Mouse (Mus musculus): ENCODE data around the gene Adssl1. TPM values are rescaled to one million over a fixed set of nuclear protein-coding genes. Genes with fewer than 3 reads are reported as not detected.

Gene Adssl1
- total and polyA plus RNA-seq, 3 experiments: 0.05 TPM; not detected in 2

DNA sequence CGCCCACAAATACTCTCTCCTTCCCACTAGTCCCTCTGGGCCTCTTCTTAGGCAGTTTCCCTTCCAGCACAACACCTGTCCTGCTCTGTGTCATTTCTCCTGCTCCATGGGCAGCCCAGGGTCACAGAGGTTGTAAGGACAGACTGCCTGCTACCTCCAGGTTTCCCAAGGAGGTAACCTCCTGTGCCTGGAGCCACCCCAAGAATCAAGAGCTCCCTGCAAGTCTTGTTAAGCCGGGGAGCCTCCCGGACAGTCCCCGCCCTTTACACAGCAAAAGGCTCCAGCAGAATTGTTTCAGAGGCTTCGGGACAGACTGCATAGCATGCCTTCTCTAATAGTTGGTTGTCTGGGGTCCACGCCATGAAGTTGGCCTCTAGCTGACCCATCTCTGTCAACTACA, 6.6 kb downstream of the Adssl1 start:
- ATAC-seq (ENCODE audit: extremely low read depth, insufficient number of reproducible peaks, low FRiP score, poor library complexity, severe bottlenecking) (no peak), DNase-seq (ENCODE audit: low spot score) (no peak)
- H3K4me1 ChIP-seq (ENCODE audit: insufficient read depth, low read depth, low read length): peaks cover 11% of the 10 kb centered on the region
- H3K36me3 ChIP-seq (replicated peaks): no peaks in the 10 kb centered on the region
- H3K27me3 ChIP-seq (ENCODE audit: insufficient read depth, low read length): peaks cover 44% of the 10 kb centered on the region
- no peak overlapping the region for H3K4me3 ChIP-seq (ENCODE audit: low read depth, low read length)
- no peak for TF ChIP-seq GATA2 (IDR thresholded peaks at IDR 0.05; ENCODE audit: borderline replicate concordance, low read depth, low read length)
- TF ChIP-seq GATA1 (IDR thresholded peaks at IDR 0.05; ENCODE audit: borderline replicate concordance, low read length): no peak
- TF ChIP-seq CTCF (IDR thresholded peaks at IDR 0.05; ENCODE audit: low read depth, low read length): no peak
- no peak for TF ChIP-seq TAL1 (conservative IDR thresholded peaks at IDR 0.05; ENCODE audit: low read depth, low read length)
- no peak for TF ChIP-seq POLR2AphosphoS5 (IDR thresholded peaks at IDR 0.05; ENCODE audit: insufficient replicate concordance, low read depth, low read length)
- H3K9me3 ChIP-seq (replicated peaks): no peaks in the 10 kb centered on the region

DNA sequence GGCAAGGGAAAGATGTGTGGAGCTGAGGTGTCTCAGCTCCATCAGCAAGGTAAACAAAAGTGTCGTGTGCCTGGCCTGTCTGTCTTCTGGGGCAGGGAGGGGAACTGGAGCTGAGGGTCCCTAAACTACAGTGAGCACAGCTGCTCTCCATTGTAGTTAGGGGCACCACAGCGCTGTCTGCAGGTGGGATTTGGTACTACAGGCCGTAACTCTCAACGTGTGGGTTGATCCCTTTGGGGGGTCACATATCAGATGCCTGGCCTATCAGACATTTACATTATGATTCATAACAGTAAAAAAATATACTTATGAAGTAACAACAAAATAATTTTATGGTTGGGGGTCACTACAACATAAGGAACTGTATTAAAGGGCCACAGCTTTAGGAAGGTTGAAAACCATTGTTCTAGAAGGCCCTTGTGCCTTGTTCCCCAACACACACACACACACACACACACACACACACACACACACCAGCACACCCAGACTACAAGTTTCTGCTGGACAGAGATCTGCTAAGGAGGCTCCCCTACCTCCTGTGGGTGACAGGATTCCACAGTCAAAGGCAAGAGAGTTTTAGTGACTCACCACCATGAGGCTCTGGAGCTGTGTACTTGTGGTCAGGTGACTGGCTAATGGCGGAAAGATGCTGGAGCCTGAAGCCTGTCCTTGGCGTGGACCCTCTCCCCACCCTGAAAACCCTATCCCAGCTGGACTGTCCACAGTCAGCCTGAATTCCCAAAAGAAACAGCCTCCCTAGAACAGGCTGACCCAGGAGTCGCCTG, 7.4 kb downstream of the Adssl1 start:
- no peak for TF ChIP-seq POLR2AphosphoS5 (IDR thresholded peaks at IDR 0.05; ENCODE audit: insufficient replicate concordance, low read depth, low read length)
- no peak for TF ChIP-seq TAL1 (conservative IDR thresholded peaks at IDR 0.05; ENCODE audit: low read depth, low read length)
- peak; percentile 93 for TF ChIP-seq CTCF (IDR thresholded peaks at IDR 0.05; ENCODE audit: low read depth, low read length)
- no peak overlapping the region for H3K4me3 ChIP-seq (ENCODE audit: low read depth, low read length)
- H3K36me3 ChIP-seq (replicated peaks): no peaks in the 10 kb centered on the region
- no peaks in the 10 kb centered on the region for H3K9me3 ChIP-seq (replicated peaks)
- no peak for DNase-seq (ENCODE audit: low spot score)
- peaks cover 11% of the 10 kb centered on the region for H3K4me1 ChIP-seq (ENCODE audit: insufficient read depth, low read depth, low read length)
- H3K27me3 ChIP-seq (ENCODE audit: insufficient read depth, low read length): peaks cover 43% of the 10 kb centered on the region
- ATAC-seq (ENCODE audit: extremely low read depth, insufficient number of reproducible peaks, low FRiP score, poor library complexity, severe bottlenecking): no peak

DNA sequence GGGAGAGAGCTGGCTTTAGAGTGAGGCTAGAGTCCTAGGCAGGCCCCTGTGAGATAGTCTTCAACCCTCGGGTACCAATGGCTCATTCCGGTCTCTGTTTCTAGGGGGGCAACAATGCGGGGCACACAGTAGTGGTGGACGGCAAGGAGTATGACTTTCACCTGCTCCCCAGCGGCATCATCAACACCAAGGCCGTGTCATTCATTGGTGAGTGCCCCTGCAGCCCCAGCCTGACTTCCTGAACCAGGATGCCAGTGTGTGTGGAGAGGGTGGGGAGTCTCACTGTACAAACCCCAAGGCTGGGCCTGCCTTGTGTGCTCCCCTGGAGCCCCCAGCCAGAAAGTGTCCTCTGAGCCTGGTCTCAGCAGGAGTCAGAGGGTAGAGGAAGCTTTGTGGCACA, 8.4 kb downstream of the Adssl1 start:
- Histone ChIP-seq H3K4me3 (ENCODE audit: low read depth, low read length) (no peak overlapping the region), H3K36me3 (replicated peaks) (no peaks in the 10 kb centered on the region), H3K9me3 (replicated peaks) (no peaks in the 10 kb centered on the region), H3K4me1 (ENCODE audit: insufficient read depth, low read depth, low read length) (peaks cover 12% of the 10 kb centered on the region), H3K27me3 (ENCODE audit: insufficient read depth, low read length) (peaks cover 42% of the 10 kb centered on the region)
- DNase-seq (ENCODE audit: low spot score): no peak
- no peak for ATAC-seq (ENCODE audit: extremely low read depth, insufficient number of reproducible peaks, low FRiP score, poor library complexity, severe bottlenecking)
- TF ChIP-seq TAL1 (conservative IDR thresholded peaks at IDR 0.05; ENCODE audit: low read depth, low read length) (no peak), GATA1 (IDR thresholded peaks at IDR 0.05; ENCODE audit: borderline replicate concordance, low read length) (no peak), CTCF (IDR thresholded peaks at IDR 0.05; ENCODE audit: low read depth, low read length) (no peak), GATA2 (IDR thresholded peaks at IDR 0.05; ENCODE audit: borderline replicate concordance, low read depth, low read length) (no peak), POLR2AphosphoS5 (IDR thresholded peaks at IDR 0.05; ENCODE audit: insufficient replicate concordance, low read depth, low read length) (no peak)

DNA sequence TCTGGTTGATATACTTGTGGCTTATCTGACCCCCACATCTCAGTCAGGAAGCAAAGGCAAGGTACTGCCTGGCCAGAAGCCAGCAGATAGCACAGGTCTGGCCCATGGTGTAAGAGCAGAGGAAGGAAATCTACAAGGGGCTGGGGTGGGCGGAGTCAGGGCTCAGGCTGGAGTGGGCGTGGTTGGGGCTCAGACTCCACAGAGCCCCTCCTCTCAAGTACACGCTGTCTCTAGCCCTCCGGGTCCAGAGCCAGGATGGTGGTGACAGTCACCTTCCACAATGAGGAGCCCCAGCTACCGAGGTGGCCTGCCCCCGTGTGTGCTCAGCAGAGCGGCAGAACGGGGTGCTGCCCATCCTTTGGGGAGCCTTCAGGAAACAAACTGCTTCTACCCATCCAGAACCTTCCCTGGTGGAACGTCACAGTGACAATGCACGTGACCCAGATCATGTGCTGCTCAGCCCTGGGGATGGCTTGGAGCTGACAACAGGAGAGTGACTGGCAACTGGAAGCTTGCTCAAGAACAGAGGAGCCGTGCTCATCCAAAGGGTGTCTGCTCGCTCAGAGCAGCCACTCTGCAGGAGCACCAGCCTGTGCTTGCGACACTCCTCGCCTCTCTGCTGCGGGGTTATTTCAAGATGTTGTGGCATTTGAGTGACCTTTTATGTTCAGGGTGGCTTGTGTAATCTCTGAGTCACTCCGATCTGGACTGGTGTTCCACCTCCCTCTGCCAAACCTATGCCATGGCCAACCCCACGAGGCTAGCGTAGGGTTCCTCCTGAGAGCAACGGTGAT, 9.3 kb downstream of the Adssl1 start:
- DNase-seq (ENCODE audit: low spot score) (no peak), ATAC-seq (ENCODE audit: extremely low read depth, insufficient number of reproducible peaks, low FRiP score, poor library complexity, severe bottlenecking) (peak; percentile 54)
- Histone ChIP-seq H3K27me3 (ENCODE audit: insufficient read depth, low read length) (peaks cover 46% of the 10 kb centered on the region), H3K4me3 (ENCODE audit: low read depth, low read length) (no peak overlapping the region), H3K4me1 (ENCODE audit: insufficient read depth, low read depth, low read length) (peaks cover 15% of the 10 kb centered on the region), H3K36me3 (replicated peaks) (no peaks in the 10 kb centered on the region), H3K9me3 (replicated peaks) (no peaks in the 10 kb centered on the region)
- TF ChIP-seq POLR2AphosphoS5 (IDR thresholded peaks at IDR 0.05; ENCODE audit: insufficient replicate concordance, low read depth, low read length) (no peak), GATA1 (IDR thresholded peaks at IDR 0.05; ENCODE audit: borderline replicate concordance, low read length) (no peak), CTCF (IDR thresholded peaks at IDR 0.05; ENCODE audit: low read depth, low read length) (no peak), GATA2 (IDR thresholded peaks at IDR 0.05; ENCODE audit: borderline replicate concordance, low read depth, low read length) (no peak), TAL1 (conservative IDR thresholded peaks at IDR 0.05; ENCODE audit: low read depth, low read length) (no peak)

DNA sequence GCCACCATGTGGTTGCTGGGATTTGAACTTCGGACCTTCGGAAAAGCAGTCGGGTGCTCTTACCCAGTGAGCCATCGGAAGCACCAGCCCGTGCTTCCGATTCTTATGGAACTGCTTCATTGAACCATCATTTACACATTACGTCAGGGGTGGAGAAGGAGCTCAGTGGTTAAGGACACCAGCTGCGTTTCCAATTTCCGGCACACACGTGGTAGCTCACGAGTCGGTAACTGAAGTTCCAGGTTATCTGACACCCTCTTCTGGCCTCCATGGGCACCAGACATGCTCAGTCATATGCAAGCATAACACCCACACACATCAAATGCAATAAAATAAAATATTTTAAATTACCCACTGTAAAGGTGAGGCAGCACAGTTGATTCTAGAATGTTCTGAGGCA, 10.2 kb downstream of the Adssl1 start:
- ATAC-seq (ENCODE audit: extremely low read depth, insufficient number of reproducible peaks, low FRiP score, poor library complexity, severe bottlenecking): no peak
- Histone ChIP-seq H3K4me3 (ENCODE audit: low read depth, low read length) (no peak overlapping the region), H3K36me3 (replicated peaks) (no peaks in the 10 kb centered on the region), H3K9me3 (replicated peaks) (no peaks in the 10 kb centered on the region), H3K4me1 (ENCODE audit: insufficient read depth, low read depth, low read length) (peaks cover 15% of the 10 kb centered on the region), H3K27me3 (ENCODE audit: insufficient read depth, low read length) (peaks cover 45% of the 10 kb centered on the region)
- TF ChIP-seq GATA2 (IDR thresholded peaks at IDR 0.05; ENCODE audit: borderline replicate concordance, low read depth, low read length) (no peak), POLR2AphosphoS5 (IDR thresholded peaks at IDR 0.05; ENCODE audit: insufficient replicate concordance, low read depth, low read length) (no peak)
- DNase-seq (ENCODE audit: low spot score): no peak

DNA sequence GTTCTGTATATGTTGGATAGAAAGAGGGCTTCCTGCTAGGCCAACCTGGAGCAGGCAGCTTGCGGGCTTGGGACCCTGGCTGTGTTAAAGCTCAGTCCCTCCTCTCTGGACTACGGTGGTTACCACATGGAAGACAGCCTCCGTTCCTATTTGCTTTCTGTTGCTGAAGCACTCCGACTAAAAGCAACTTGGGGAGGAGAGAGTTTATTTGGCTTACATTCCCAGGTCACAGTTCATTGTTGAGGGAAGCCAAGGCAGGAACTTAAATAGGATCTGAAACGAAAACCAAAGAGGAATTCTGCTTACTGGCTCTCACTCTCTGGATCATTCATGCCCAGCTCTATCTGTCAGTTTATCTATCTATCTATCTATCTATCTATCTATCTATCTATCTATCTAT, 11.0 kb downstream of the Adssl1 start:
- Histone ChIP-seq H3K4me1 (ENCODE audit: insufficient read depth, low read depth, low read length) (peaks cover 15% of the 10 kb centered on the region), H3K36me3 (replicated peaks) (no peaks in the 10 kb centered on the region), H3K9me3 (replicated peaks) (no peaks in the 10 kb centered on the region), H3K27me3 (ENCODE audit: insufficient read depth, low read length) (peaks cover 43% of the 10 kb centered on the region), H3K4me3 (ENCODE audit: low read depth, low read length) (no peak overlapping the region)
- ATAC-seq (ENCODE audit: extremely low read depth, insufficient number of reproducible peaks, low FRiP score, poor library complexity, severe bottlenecking) (no peak), DNase-seq (ENCODE audit: low spot score) (no peak)
- no peak for TF ChIP-seq POLR2AphosphoS5 (IDR thresholded peaks at IDR 0.05; ENCODE audit: insufficient replicate concordance, low read depth, low read length)
- no peak for TF ChIP-seq GATA2 (IDR thresholded peaks at IDR 0.05; ENCODE audit: borderline replicate concordance, low read depth, low read length)
- TF ChIP-seq CTCF (IDR thresholded peaks at IDR 0.05; ENCODE audit: low read depth, low read length): no peak
- TF ChIP-seq GATA1 (IDR thresholded peaks at IDR 0.05; ENCODE audit: borderline replicate concordance, low read length): no peak
- no peak for TF ChIP-seq TAL1 (conservative IDR thresholded peaks at IDR 0.05; ENCODE audit: low read depth, low read length)

All from G1E (cell line).